Mouse (Mus musculus): ENCODE measurements around the gene Zfp628.

GRCm38 (mm10) chr7:4923586-4924364 lies 8.8 kb downstream of the Zfp628 start:
- TF ChIP-seq CTCF (conservative IDR thresholded peaks at IDR 0.05; ENCODE audit: low read length) (no peak), POU5F1 (IDR thresholded peaks at IDR 0.05; ENCODE audit: borderline replicate concordance, low read length) (no peak)
